Mouse (Mus musculus): ENCODE measurements around the gene Ak9.

The Ak9 gene

GRCm38 (mm10) chr10:41459990-41460389, 156.2 kb downstream of the Ak9 start:
- no peak for DNase-seq

- DNase-seq = no peak
Observed at GRCm38 (mm10) chr10:41460501-41460900, 156.7 kb downstream of the Ak9 start.

GRCm38 (mm10) chr10:41461057-41461722, 157.4 kb downstream of the Ak9 start:
- no peak for DNase-seq

GRCm38 (mm10) chr10:41464401-41464955, 160.7 kb downstream of the Ak9 start:
- DNase-seq = no peak

GRCm38 (mm10) chr10:41467325-41467724, 163.5 kb downstream of the Ak9 start:
- DNase-seq = no peak

- DNase-seq = no peak
Observed at GRCm38 (mm10) chr10:41470693-41471092, 166.9 kb downstream of the Ak9 start.

- DNase-seq = no peak
Observed at GRCm38 (mm10) chr10:41472534-41472933, 168.8 kb downstream of the Ak9 start.

- DNase-seq = no peak
Observed at GRCm38 (mm10) chr10:41472962-41473481, 169.2 kb downstream of the Ak9 start.

- DNase-seq = no peak
Observed at GRCm38 (mm10) chr10:41473782-41474468, 170.1 kb downstream of the Ak9 start.

- no peak for DNase-seq
Observed at GRCm38 (mm10) chr10:41474981-41475391, 171.2 kb downstream of the Ak9 start.

- DNase-seq = peak; percentile 60 to 65
Observed at GRCm38 (mm10) chr10:41476171-41477017, 172.6 kb downstream of the Ak9 start, which contains the start of gene Mical1. Gene Mical1 (plus strand): TSS chr10:41476314.

- peak in 1 of 2 experiments; percentile 52 for DNase-seq
Observed at GRCm38 (mm10) chr10:41477018-41477277, 173.2 kb downstream of the Ak9 start.

- peak; percentile 69 to 71 for DNase-seq
Observed at GRCm38 (mm10) chr10:41477278-41478181, 173.8 kb downstream of the Ak9 start.

- DNase-seq = no peak
Observed at GRCm38 (mm10) chr10:41479961-41480360, 176.2 kb downstream of the Ak9 start.

GRCm38 (mm10) chr10:41480938-41481880, 177.4 kb downstream of the Ak9 start:
- no peak for DNase-seq

- DNase-seq = no peak
Observed at GRCm38 (mm10) chr10:41482446-41482845, 178.7 kb downstream of the Ak9 start.
